Mouse (Mus musculus) CD4-positive naive resting alpha-beta T cell, adult 76 days (primary cell): ENCODE results near the gene Uqcrfs1. TPM values are rescaled to one million over a fixed set of nuclear protein-coding genes. Genes with fewer than 3 reads are reported as not detected.

Experiments
- total RNA-seq: library from RNA; stranded (reverse); gene quantifications from one replicate; pipeline ENCODE4 v1.2.4, GENCODE M21; 2023

Gene Uqcrfs1
- 89.2 TPM for total RNA-seq

GRCm38 (mm10) chr13:30544856-30545604, at the start of gene Uqcrfs1:
Uqcrfs1 (minus strand) TSS chr13:30545362.

Other genes starting within 250 kb of the Uqcrfs1 start
- gene Agtr1a, start 208.9 kb downstream of the Uqcrfs1 start, total RNA-seq = not detected
- 6.0 TPM for gene Dusp22, start 114.6 kb upstream of the Uqcrfs1 start, total RNA-seq
- 59.7 TPM for gene Irf4, start 203.9 kb upstream of the Uqcrfs1 start, total RNA-seq